Mouse (Mus musculus): ENCODE data around the gene Vsig1. TPM values are rescaled to one million over a fixed set of nuclear protein-coding genes. Genes with fewer than 3 reads are reported as not detected.

The Vsig1 gene
- not detected in 2 replicates for total RNA-seq (2014; fragmentation: Nextera tagmentation)
- total RNA-seq (2017), result not detected in 2 replicates

- no peak for ATAC-seq (replicated peaks; ENCODE audit: low FRiP score, low TSS enrichment, poor library complexity, severe bottlenecking)
These were observed at the start of gene Vsig1 for GRCm38 (mm10) chrX:140907360-140907759. TSS of gene Vsig1 (plus strand) at chrX:140907608.

- ATAC-seq (replicated peaks; ENCODE audit: low FRiP score, low TSS enrichment, poor library complexity, severe bottlenecking), result no peak
These were observed 44.6 kb upstream of the Vsig1 start for GRCm38 (mm10) chrX:140862760-140863159.

GRCm38 (mm10) chrX:140863431-140863830 is 44.0 kb upstream of the Vsig1 start:
- no peak for ATAC-seq (replicated peaks; ENCODE audit: low FRiP score, low TSS enrichment, poor library complexity, severe bottlenecking)

GRCm38 (mm10) chrX:140887193-140887592 is 20.2 kb upstream of the Vsig1 start:
- no peak for ATAC-seq (replicated peaks; ENCODE audit: low FRiP score, low TSS enrichment, poor library complexity, severe bottlenecking)

GRCm38 (mm10) chrX:140891796-140892195 is 15.6 kb upstream of the Vsig1 start:
- ATAC-seq (replicated peaks; ENCODE audit: low FRiP score, low TSS enrichment, poor library complexity, severe bottlenecking), result no peak

- ATAC-seq (replicated peaks; ENCODE audit: low FRiP score, low TSS enrichment, poor library complexity, severe bottlenecking), result no peak
These were observed 3.9 kb upstream of the Vsig1 start for GRCm38 (mm10) chrX:140903487-140903886.

GRCm38 (mm10) chrX:140921321-140921720 is 13.9 kb downstream of the Vsig1 start:
- ATAC-seq (replicated peaks; ENCODE audit: low FRiP score, low TSS enrichment, poor library complexity, severe bottlenecking), result no peak

- no peak for ATAC-seq (replicated peaks; ENCODE audit: low FRiP score, low TSS enrichment, poor library complexity, severe bottlenecking)
These were observed 24.7 kb downstream of the Vsig1 start for GRCm38 (mm10) chrX:140932066-140932465.

GRCm38 (mm10) chrX:140933263-140933662 is 25.9 kb downstream of the Vsig1 start:
- ATAC-seq (replicated peaks; ENCODE audit: low FRiP score, low TSS enrichment, poor library complexity, severe bottlenecking), result no peak

- ATAC-seq (replicated peaks; ENCODE audit: low FRiP score, low TSS enrichment, poor library complexity, severe bottlenecking), result no peak
These were observed 28.9 kb downstream of the Vsig1 start for GRCm38 (mm10) chrX:140936271-140936670.

GRCm38 (mm10) chrX:140953618-140954017 is 46.2 kb downstream of the Vsig1 start:
- peak; percentile 80 for ATAC-seq (replicated peaks; ENCODE audit: low FRiP score, low TSS enrichment, poor library complexity, severe bottlenecking)

- ATAC-seq (replicated peaks; ENCODE audit: low FRiP score, low TSS enrichment, poor library complexity, severe bottlenecking), result peak; percentile 95
These were observed 49.0 kb downstream of the Vsig1 start, which contains the start of the genes Psmd10 and Atg4a for GRCm38 (mm10) chrX:140956272-140956940. TSS of gene Psmd10 (minus strand) at chrX:140956728. TSS of gene Atg4a (plus strand) at chrX:140956907.

GRCm38 (mm10) chrX:140956959-140957358 is 49.6 kb downstream of the Vsig1 start:
- peak; percentile 51 for ATAC-seq (replicated peaks; ENCODE audit: low FRiP score, low TSS enrichment, poor library complexity, severe bottlenecking)

- ATAC-seq (replicated peaks; ENCODE audit: low FRiP score, low TSS enrichment, poor library complexity, severe bottlenecking), result no peak
These were observed 71.5 kb downstream of the Vsig1 start for GRCm38 (mm10) chrX:140978943-140979342.

- ATAC-seq (replicated peaks; ENCODE audit: low FRiP score, low TSS enrichment, poor library complexity, severe bottlenecking), result peak; percentile 58
These were observed 72.1 kb downstream of the Vsig1 start for GRCm38 (mm10) chrX:140979546-140979945.

- no peak for ATAC-seq (replicated peaks; ENCODE audit: low FRiP score, low TSS enrichment, poor library complexity, severe bottlenecking)
These were observed 72.8 kb downstream of the Vsig1 start for GRCm38 (mm10) chrX:140980163-140980562.

- ATAC-seq (replicated peaks; ENCODE audit: low FRiP score, low TSS enrichment, poor library complexity, severe bottlenecking), result peak; percentile 72
These were observed 76.0 kb downstream of the Vsig1 start for GRCm38 (mm10) chrX:140983206-140983960.

- ATAC-seq (replicated peaks; ENCODE audit: low FRiP score, low TSS enrichment, poor library complexity, severe bottlenecking), result peak; percentile 82
These were observed 77.4 kb downstream of the Vsig1 start for GRCm38 (mm10) chrX:140984795-140985194.

GRCm38 (mm10) chrX:140985256-140985655 is 77.8 kb downstream of the Vsig1 start:
- no peak for ATAC-seq (replicated peaks; ENCODE audit: low FRiP score, low TSS enrichment, poor library complexity, severe bottlenecking)
